Mouse (Mus musculus) liver, embryonic 14.5 days (tissue): ENCODE results near the gene Uvrag. TPM values are rescaled to one million over a fixed set of nuclear protein-coding genes. Genes with fewer than 3 reads are reported as not detected.

Experiments
- ATAC-seq: fragments of 200-750 bp; cut with Nextera tagmentation; 2 replicates; pipeline ENCODE4 v1.8.0; 2017; ENCODE audit warnings: moderate number of reproducible peaks, mild to moderate bottlenecking, moderate library complexity; ENCODE audit not compliant: insufficient read depth
- DNase-seq, 3 experiments: peaks; one replicate each; pipeline ENCODE4 v3.0.0-alpha.2; 2012 to 2013; ENCODE audit warnings: low read depth in 3 of 3, low spot score in 3 of 3
- H3K27ac ChIP-seq: fragments of 300-500 bp; sonication (generic); 2 replicates; pipeline ENCODE4 v1.5.1; 2014; ENCODE audit warnings: moderate library complexity, mild to moderate bottlenecking, control low read depth, inconsistent platforms
- H3K27me3 ChIP-seq: fragments of 300-500 bp; sonication (generic); 2 replicates; pipeline ENCODE4 v1.6.1; 2014; ENCODE audit warnings: mild to moderate bottlenecking, low read length, moderate library complexity; ENCODE audit not compliant: control insufficient read depth, insufficient read depth
- H3K36me3 ChIP-seq: fragments of 300-500 bp; sonication (generic); replicated peaks from 2 replicates; pipeline ENCODE4 v1.6.1; 2014; ENCODE audit warnings: low read depth; ENCODE audit not compliant: control insufficient read depth, insufficient read depth
- H3K4me1 ChIP-seq, 2 experiments: fragments of 200-500 bp in 1 of 2; fragments of 300-500 bp in 1 of 2; sonication (generic) in 1 of 2; replicated peaks; 2 replicates each; pipeline ENCODE4 v1.6.1; 2012 to 2014; ENCODE audit warnings: antibody characterized with exemption in 1 of 2, inconsistent platforms in 1 of 2, low read length in 1 of 2; ENCODE audit not compliant: control insufficient read depth in 2 of 2, insufficient read depth in 2 of 2
- H3K4me2 ChIP-seq: fragments of 300-500 bp; sonication (generic); 2 replicates; pipeline ENCODE4 v1.6.1; 2014; ENCODE audit warnings: low read depth, mild to moderate bottlenecking, control low read depth, moderate library complexity
- H3K4me3 ChIP-seq, 2 experiments: fragments of 200-500 bp in 1 of 2; fragments of 300-500 bp in 1 of 2; sonication (generic) in 1 of 2; 2 replicates each; pipeline ENCODE4 v1.5.1; 2012 to 2014; ENCODE audit warnings: low read depth in 2 of 2, low read length in 2 of 2, mild to moderate bottlenecking in 2 of 2, control low read depth in 1 of 2, inconsistent platforms in 1 of 2, moderate library complexity in 1 of 2; ENCODE audit not compliant: insufficient read depth in 1 of 2
- H3K9ac ChIP-seq: fragments of 300-500 bp; sonication (generic); replicated peaks from 2 replicates; pipeline ENCODE4 v1.6.1; 2014; ENCODE audit warnings: mild to moderate bottlenecking, control low read depth, moderate library complexity
- H3K9me3 ChIP-seq: fragments of 300-500 bp; sonication (generic); 2 replicates; pipeline ENCODE4 v1.6.1; 2016; ENCODE audit warnings: low read length, mixed read lengths; ENCODE audit not compliant: control insufficient read depth
- CTCF ChIP-seq: IDR thresholded peaks from 2 replicates; pipeline ENCODE4 v1.5.1; 2016; ENCODE audit warnings: antibody characterized with exemption, low read depth, control low read depth
- EP300 ChIP-seq: IDR thresholded peaks from 2 replicates; pipeline ENCODE4 v1.6.1; 2016; ENCODE audit warnings: antibody characterized with exemption, low read depth
- WGBS: fragments of 180-500 bp; shearing (Covaris S2); extraction: QIAGEN DNeasy Blood & Tissue Kit; methylation state at CpG from one replicate; pipeline ENCODE4 v1.1.7; 2014; ENCODE audit not compliant: insufficient replicate concordance; 5-methylcytosine and 5-hydroxymethylcytosine counted together
- polyA plus RNA-seq, 2 experiments: library from polyadenylated mRNA; depleted of rRNA in 1 of 2; stranded (reverse) in 1 of 2; unstranded in 1 of 2; fragments of >200 nt; fragmentation: Nextera tagmentation in 1 of 2; extraction: Ambion mirVana in 1 of 2; gene quantifications; 2 replicates each; pipeline versions ENCODE4 v1.2.1 to v1.2.3; 2012 to 2014

Gene Uvrag
- polyA plus RNA-seq, 2 experiments = 3.9 to 5.7 TPM

DNA sequence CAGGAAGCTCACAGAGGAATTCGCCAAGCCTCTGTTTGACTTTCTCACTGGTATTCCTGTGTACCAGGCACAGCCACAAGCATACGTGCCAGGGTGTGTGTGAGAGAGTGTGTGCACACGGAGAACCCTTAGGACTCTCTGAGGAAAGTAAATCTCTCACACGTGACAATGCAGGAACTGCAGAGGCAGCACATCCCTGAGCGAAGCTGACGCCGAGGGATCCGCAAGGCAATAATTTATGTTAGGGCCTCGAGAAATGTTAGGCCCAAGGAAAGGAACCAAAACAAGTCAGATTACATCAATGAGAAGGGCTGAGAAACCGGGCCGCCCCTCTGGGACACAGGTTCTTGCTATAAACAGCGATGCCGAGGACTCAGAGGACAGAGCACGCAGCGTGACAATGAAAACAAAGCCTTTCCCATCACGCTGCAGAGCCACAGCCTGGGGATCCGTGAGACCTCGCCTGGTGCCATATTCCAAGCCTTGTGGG lies 216.5 kb downstream of the Uvrag start:
- Histone ChIP-seq H3K4me2 (no peak overlapping the region), H3K9me3 (no peaks in the 10 kb centered on the region), H3K4me1 (no peaks in the 10 kb centered on the region), H3K9ac (no peak overlapping the region), H3K27ac (no peak overlapping the region), H3K4me3 (no peak overlapping the region), H3K36me3 (no peaks in the 10 kb centered on the region), H3K27me3 (no peaks in the 10 kb centered on the region)
- DNase-seq = no peak
- TF ChIP-seq CTCF (no peak), EP300 (no peak)
- no peak for ATAC-seq
- 75% methylated on average over 18 of the region's 18 CpGs for WGBS

- no peak overlapping the region for H3K4me2 ChIP-seq
- no peaks in the 10 kb centered on the region for H3K36me3 ChIP-seq
- H3K27ac ChIP-seq = no peak overlapping the region
- peak; percentile 37; the same call in 1 of the 2 replicates for ATAC-seq
- no peaks in the 10 kb centered on the region for H3K27me3 ChIP-seq
- WGBS = 40% methylated on average over 5 of the region's 5 CpGs
- no peak overlapping the region for H3K9ac ChIP-seq
- peak in 1 of 3 experiments; percentile 11 for DNase-seq
- TF ChIP-seq EP300 (no peak), CTCF (no peak)
- H3K4me3 ChIP-seq = no peak overlapping the region
- H3K4me1 ChIP-seq = no peaks in the 10 kb centered on the region
- H3K9me3 ChIP-seq = no peaks in the 10 kb centered on the region
Observed at GRCm38 (mm10) chr7:98922984-98923383, 218.0 kb downstream of the Uvrag start.

GRCm38 (mm10) chr7:98917407-98917806 lies 223.5 kb downstream of the Uvrag start:
- H3K4me3 ChIP-seq = no peak overlapping the region
- no peaks in the 10 kb centered on the region for H3K9me3 ChIP-seq
- no peak overlapping the region for H3K27ac ChIP-seq
- 79% methylated on average over 5 of the region's 5 CpGs for WGBS
- no peak overlapping the region for H3K4me2 ChIP-seq
- H3K4me1 ChIP-seq = no peaks in the 10 kb centered on the region; a peak in 1 of 4 replicates
- no peaks in the 10 kb centered on the region for H3K36me3 ChIP-seq
- H3K9ac ChIP-seq = no peak overlapping the region
- TF ChIP-seq EP300 = no peak
- no peak for TF ChIP-seq CTCF
- ATAC-seq (no peak), DNase-seq (no peak)
- H3K27me3 ChIP-seq = no peaks in the 10 kb centered on the region

- ATAC-seq = no peak
- WGBS = 70% methylated on average over 6 of the region's 6 CpGs
Observed at GRCm38 (mm10) chr7:98916581-98916980, 224.4 kb downstream of the Uvrag start.

GRCm38 (mm10) chr7:98912953-98913360 lies 228.0 kb downstream of the Uvrag start:
- TF ChIP-seq EP300 (no peak), CTCF (no peak)
- DNase-seq (no peak), ATAC-seq (no peak)
- 42% methylated on average over 2 of the region's 2 CpGs for WGBS
- Histone ChIP-seq H3K4me2 (no peak overlapping the region), H3K9ac (no peak overlapping the region), H3K27me3 (no peaks in the 10 kb centered on the region), H3K4me1 (no peaks in the 10 kb centered on the region; a peak in 1 of 4 replicates), H3K27ac (no peak overlapping the region), H3K4me3 (no peak overlapping the region), H3K9me3 (no peaks in the 10 kb centered on the region), H3K36me3 (no peaks in the 10 kb centered on the region)

More at GRCm38 (mm10) chr7:98916581-98916980, 224.4 kb downstream of the Uvrag start:
- Histone ChIP-seq H3K9me3 (no peaks in the 10 kb centered on the region), H3K36me3 (no peaks in the 10 kb centered on the region), H3K4me2 (no peak overlapping the region), H3K4me1 (no peaks in the 10 kb centered on the region; a peak in 1 of 4 replicates), H3K4me3 (no peak overlapping the region), H3K9ac (no peak overlapping the region), H3K27ac (no peak overlapping the region), H3K27me3 (no peaks in the 10 kb centered on the region)
- no peak for TF ChIP-seq CTCF
- TF ChIP-seq EP300 = no peak
- DNase-seq = no peak
